Comparison of ENCODE assay signal across 8 mouse cellular contexts in genomic region chr5:114174639-114175038, GRCm38 (mm10). TPM values are rescaled to one million over a fixed set of nuclear protein-coding genes. Genes with fewer than 3 reads are reported as not detected.
DNase-seq lines count a peak whose midpoint lies in the region; ATAC-seq lines count a peak whose summit lies in the region.

No protein-coding gene starts in this region.

- H3K4me1 ChIP-seq in megakaryocyte, embryonic 14.5 days = peaks cover 30% of the 10 kb centered on the region
- H3K4me1 ChIP-seq in heart, embryonic 11.5 days (ENCODE audit: control insufficient read depth, insufficient read depth, low read length) = peaks cover 4% of the 10 kb centered on the region
- 0 out of 2 replicates have a peak, but pooled peaks cover 3% of the 10 kb centered on the region for H3K4me1 ChIP-seq in midbrain, embryonic 14.5 days (ENCODE audit: control insufficient read depth, insufficient read depth, low read length)

- peak overlapping the region; percentile 49 for H3K4me2 ChIP-seq in heart, embryonic 11.5 days
- H3K4me2 ChIP-seq in midbrain, embryonic 14.5 days (ENCODE audit: low read length) = no peak overlapping the region

- ATAC-seq in megakaryocyte, adult 5-6 weeks (ENCODE audit: poor library complexity, severe bottlenecking) = no peak
- no peak for ATAC-seq in heart, embryonic 11.5 days (replicated peaks; ENCODE audit: insufficient number of reproducible peaks, low FRiP score, low TSS enrichment)
- ATAC-seq in midbrain, embryonic 14.5 days (ENCODE audit: low FRiP score, low TSS enrichment) = no peak

- peaks cover 12% of the 10 kb centered on the region for H3K27me3 ChIP-seq in megakaryocyte, embryonic 14.5 days (replicated peaks)
- no peaks in the 10 kb centered on the region for H3K27me3 ChIP-seq in heart, embryonic 11.5 days (ENCODE audit: control insufficient read depth, insufficient read depth, low read length)
- peaks cover 16% of the 10 kb centered on the region; the same call in 1 of the 2 replicates for H3K27me3 ChIP-seq in midbrain, embryonic 14.5 days (ENCODE audit: control insufficient read depth, insufficient read depth, low read length)

- peak overlapping the region; percentile 54 for H3K27ac ChIP-seq in heart, embryonic 11.5 days (ENCODE audit: low read depth, low read length)
- no peak overlapping the region for H3K27ac ChIP-seq in midbrain, embryonic 14.5 days (replicated peaks; ENCODE audit: low read depth, low read length)

- 7% methylated on average over 16 of the region's 16 CpGs for WGBS in heart, embryonic 11.5 days (ENCODE audit: insufficient replicate concordance)
- WGBS in midbrain, embryonic 14.5 days = 14% methylated on average over 16 of the region's 16 CpGs

- peak; percentile 73 for DNase-seq in adrenal gland, postnatal 14 days
- DNase-seq in kidney, postnatal 14 days = peak; percentile 64
- DNase-seq in midbrain, embryonic 14.5 days = peak; percentile 64
- DNase-seq in frontal cortex, postnatal 36 days (ENCODE audit: low spot score in 2 of 2) = no peak
- no peak for DNase-seq in left cerebral cortex, adult 11 months (ENCODE audit: low spot score)

- H3K36me3 ChIP-seq in megakaryocyte, embryonic 14.5 days (replicated peaks; ENCODE audit: low read length) = no peaks in the 10 kb centered on the region
- 0 out of 2 replicates have a peak, but pooled peaks cover 3% of the 10 kb centered on the region for H3K36me3 ChIP-seq in heart, embryonic 11.5 days (ENCODE audit: control insufficient read depth, insufficient read depth, low read length)
- no peaks in the 10 kb centered on the region for H3K36me3 ChIP-seq in midbrain, embryonic 14.5 days (ENCODE audit: control insufficient read depth, insufficient read depth, low read length)

- peak overlapping the region; percentile 81 for H3K4me3 ChIP-seq in megakaryocyte, embryonic 14.5 days (replicated peaks)
- H3K4me3 ChIP-seq in heart, embryonic 11.5 days (ENCODE audit: low read depth, low read length) = no peak overlapping the region
- no peak overlapping the region for H3K4me3 ChIP-seq in midbrain, embryonic 14.5 days (replicated peaks; ENCODE audit: low read depth, low read length)

- H3K9ac ChIP-seq in heart, embryonic 11.5 days (ENCODE audit: low read depth, low read length) = no peak overlapping the region
- H3K9ac ChIP-seq in midbrain, embryonic 14.5 days (replicated peaks; ENCODE audit: low read length) = no peak overlapping the region

- H3K9me3 ChIP-seq in megakaryocyte, embryonic 14.5 days = peaks cover 9% of the 10 kb centered on the region
- no peaks in the 10 kb centered on the region for H3K9me3 ChIP-seq in heart, embryonic 11.5 days (replicated peaks; ENCODE audit: control insufficient read depth, low read length)
- H3K9me3 ChIP-seq in midbrain, embryonic 14.5 days (ENCODE audit: control insufficient read depth, low read length) = no peaks in the 10 kb centered on the region

RNA-seq across cellular contexts. Expression of gene Acacb, which starts 28.3 kb away (rescaled TPM):
- polyA plus RNA-seq in megakaryocyte, embryonic 14.5 days (2012; ENCODE audit: insufficient read depth, low replicate concordance) = 0.48 TPM in 2 replicates
- 0.02 and 0.05 TPM in 2 replicates for total RNA-seq in megakaryocyte, adult 5-6 weeks (2015)
- total RNA-seq in megakaryocyte, adult 5-6 weeks (2017) = 0.07 TPM in 1 of 2 replicates, not detected in the other
- 121 and 148 TPM in 2 replicates for total RNA-seq in adrenal gland, postnatal 14 days (2021)
- polyA plus RNA-seq in heart, embryonic 11.5 days (2014; fragmentation: Nextera tagmentation; extraction: Ambion mirVana) = 7.6 and 8.0 TPM in 2 replicates
- 3.6 and 5.6 TPM in 2 replicates for polyA plus RNA-seq in midbrain, embryonic 14.5 days (2014; fragmentation: Nextera tagmentation; extraction: Ambion mirVana)

RNA-seq across cellular contexts. Expression of gene Ung, which starts 44.5 kb away (rescaled TPM):
- 10.8 and 14.5 TPM in 2 replicates for polyA plus RNA-seq in megakaryocyte, embryonic 14.5 days (2012; ENCODE audit: insufficient read depth, low replicate concordance)
- total RNA-seq in megakaryocyte, adult 5-6 weeks (2015) = 3.0 and 3.1 TPM in 2 replicates
- total RNA-seq in megakaryocyte, adult 5-6 weeks (2017) = 6.1 and 9.7 TPM in 2 replicates
- 11.7 and 11.9 TPM in 2 replicates for total RNA-seq in adrenal gland, postnatal 14 days (2021)
- 26.3 and 37.0 TPM in 2 replicates for polyA plus RNA-seq in heart, embryonic 11.5 days (2014; fragmentation: Nextera tagmentation; extraction: Ambion mirVana)
- polyA plus RNA-seq in midbrain, embryonic 14.5 days (2014; fragmentation: Nextera tagmentation; extraction: Ambion mirVana) = 5.4 TPM in 2 replicates

RNA-seq across cellular contexts. Expression of gene Alkbh2, which starts 46.6 kb away (rescaled TPM):
- 5.6 and 11.6 TPM in 2 replicates for polyA plus RNA-seq in megakaryocyte, embryonic 14.5 days (2012; ENCODE audit: insufficient read depth, low replicate concordance)
- 3.0 and 3.2 TPM in 2 replicates for total RNA-seq in megakaryocyte, adult 5-6 weeks (2015)
- total RNA-seq in megakaryocyte, adult 5-6 weeks (2017) = 1.4 and 1.6 TPM in 2 replicates
- total RNA-seq in adrenal gland, postnatal 14 days (2021) = 9.9 and 10.3 TPM in 2 replicates
- polyA plus RNA-seq in heart, embryonic 11.5 days (2014; fragmentation: Nextera tagmentation; extraction: Ambion mirVana) = 8.7 and 12.8 TPM in 2 replicates
- 5.2 and 5.3 TPM in 2 replicates for polyA plus RNA-seq in midbrain, embryonic 14.5 days (2014; fragmentation: Nextera tagmentation; extraction: Ambion mirVana)

Comparison
In these comparisons a context has a peak if more than half of its experiments do, and no peak if none do; other contexts are left out.
1. DNase-seq: peak in adrenal gland, postnatal 14 days (single experiment), kidney, postnatal 14 days (single experiment) and midbrain, embryonic 14.5 days (single experiment); none in frontal cortex, postnatal 36 days (0 of 2) and left cerebral cortex, adult 11 months (single experiment).